Mouse (Mus musculus) liver, embryonic 11.5 days (tissue): ENCODE data around the gene Map4k3. TPM values are rescaled to one million over a fixed set of nuclear protein-coding genes. Genes with fewer than 3 reads are reported as not detected.
"Not testable (repeated sequence)": the region's sequence is repeated elsewhere in the genome, so short reads cannot be mapped to it uniquely, and the experiment has no call there.

Experiments
- ATAC-seq: fragments of 200-750 bp; cut with Nextera tagmentation; replicated peaks from 2 replicates; pipeline ENCODE4 v1.8.0; 2017; ENCODE audit warnings: moderate number of reproducible peaks, mild to moderate bottlenecking, moderate TSS enrichment, moderate library complexity; ENCODE audit not compliant: low FRiP score
- DNase-seq: peaks from one replicate; pipeline ENCODE4 v3.0.0-alpha.2; 2017; ENCODE audit warnings: low spot score
- H3K27ac ChIP-seq: fragments of 300-500 bp; sonication (generic); 2 replicates; pipeline ENCODE4 v1.5.1; 2014; ENCODE audit warnings: mild to moderate bottlenecking, low read depth, low read length, control low read depth
- H3K27me3 ChIP-seq: fragments of 300-500 bp; sonication (generic); replicated peaks from 2 replicates; pipeline ENCODE4 v1.6.1; 2014; ENCODE audit warnings: low read length, mixed read lengths; ENCODE audit not compliant: control insufficient read depth, insufficient read depth
- H3K36me3 ChIP-seq: fragments of 300-500 bp; sonication (generic); 2 replicates; pipeline ENCODE4 v1.6.1; 2014; ENCODE audit warnings: mild to moderate bottlenecking, low read length, moderate library complexity, mixed read lengths; ENCODE audit not compliant: control insufficient read depth, insufficient read depth
- H3K4me1 ChIP-seq: fragments of 300-500 bp; sonication (generic); replicated peaks from 2 replicates; pipeline ENCODE4 v1.6.1; 2014; ENCODE audit warnings: low read length, mixed read lengths; ENCODE audit not compliant: control insufficient read depth, insufficient read depth
- H3K4me2 ChIP-seq: fragments of 300-500 bp; sonication (generic); 2 replicates; pipeline ENCODE4 v1.6.1; 2014; ENCODE audit warnings: mild to moderate bottlenecking, control low read depth, moderate library complexity
- H3K4me3 ChIP-seq: fragments of 300-500 bp; sonication (generic); 2 replicates; pipeline ENCODE4 v1.5.1; 2014; ENCODE audit warnings: low read depth, low read length, control low read depth
- H3K9ac ChIP-seq: fragments of 300-500 bp; sonication (generic); 2 replicates; pipeline ENCODE4 v1.6.1; 2014; ENCODE audit warnings: low read depth, low read length, control low read depth
- H3K9me3 ChIP-seq: fragments of 300-500 bp; sonication (generic); 2 replicates; pipeline ENCODE4 v1.6.1; 2016; ENCODE audit warnings: low read length, inconsistent platforms, mixed read lengths; ENCODE audit not compliant: control insufficient read depth
- WGBS: fragments of 180-500 bp; shearing (Covaris S2); extraction: QIAGEN DNeasy Blood & Tissue Kit; methylation state at CpG from one replicate; pipeline ENCODE4 v1.1.7; 2014; 5-methylcytosine and 5-hydroxymethylcytosine counted together
- polyA plus RNA-seq: library from polyadenylated mRNA; unstranded; fragments of >200 nt; fragmentation: Nextera tagmentation; extraction: Ambion mirVana; gene quantifications from 2 replicates; pipeline ENCODE4 v1.2.1, GENCODE M21; 2014

Gene Map4k3
- polyA plus RNA-seq, 1 experiment from 2014 or later = 9.9 TPM

DNA sequence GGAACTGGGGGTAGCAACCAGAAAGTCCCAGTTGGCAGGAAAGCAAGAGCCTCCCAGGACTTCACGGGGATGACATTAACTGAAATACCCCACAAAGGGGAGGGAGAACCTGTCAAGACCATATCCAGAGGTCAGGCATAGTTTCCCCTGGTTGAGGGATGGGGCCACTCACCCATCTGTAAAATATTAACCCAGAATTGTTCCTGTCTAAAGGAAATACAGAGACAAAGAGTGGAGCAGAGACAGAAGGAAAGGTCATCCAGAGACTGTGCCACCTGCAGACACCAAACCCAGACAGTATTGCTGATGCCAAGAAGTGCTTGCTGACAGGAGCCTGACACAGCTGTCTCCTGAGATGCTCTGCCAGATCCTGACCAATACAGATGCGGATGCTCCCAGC is 196.9 kb downstream of the Map4k3 start:
- not testable (repeated sequence) for H3K27me3 ChIP-seq, H3K4me2 ChIP-seq, H3K27ac ChIP-seq, H3K9me3 ChIP-seq, H3K36me3 ChIP-seq, H3K4me3 ChIP-seq, DNase-seq, ATAC-seq, H3K4me1 ChIP-seq, H3K9ac ChIP-seq
- WGBS = 61% methylated on average over 2 of the region's 2 CpGs

Other genes with a start within 250 kb of the Map4k3 start
- gene Sos1, start 248.0 kb downstream of the Map4k3 start, polyA plus RNA-seq = 4.5 and 4.7 TPM in 2 replicates
- gene Cdkl4, start 150.7 kb downstream of the Map4k3 start, polyA plus RNA-seq = 0.53 and 0.56 TPM in 2 replicates
- gene Tmem178, start 216.1 kb upstream of the Map4k3 start, polyA plus RNA-seq = 1.4 and 1.9 TPM in 2 replicates